Comparison of ENCODE assay signal across 12 mouse cellular contexts in genomic region chr4:82330095-82330494, GRCm38 (mm10).
"Had no signal": no experiment of that assay in that cellular context is flagged by ENCODE, and none has a peak within 500 bp of the region (broad histone marks: within the 10 kb centered on the region; RNA-seq: fewer than 3 reads in every experiment).

No protein-coding gene starts in this region.

- H3K9ac ChIP-seq: liver, embryonic 15.5 days; midbrain, embryonic 15.5 days had no signal

- H3K9me3 ChIP-seq: limb, embryonic 10.5 days; liver, embryonic 15.5 days; midbrain, embryonic 15.5 days had no signal

- H3K4me1 ChIP-seq: limb, embryonic 10.5 days; liver, embryonic 15.5 days; midbrain, embryonic 15.5 days had no signal

- H3K4me3 ChIP-seq: limb, embryonic 10.5 days; liver, embryonic 15.5 days; midbrain, embryonic 15.5 days had no signal

- DNase-seq: kidney, adult 8-10 months; kidney, postnatal 25 days; layer of hippocampus, adult 9-11 months; lung, adult 2 months; lung, postnatal 14 days; right cerebral cortex, postnatal 14 days; thymus, postnatal 4 days had no signal

- H3K27ac ChIP-seq: limb, embryonic 10.5 days; liver, embryonic 15.5 days; midbrain, embryonic 15.5 days had no signal

- H3K27me3 ChIP-seq: liver, embryonic 15.5 days; midbrain, embryonic 15.5 days had no signal

- H3K4me2 ChIP-seq: liver, embryonic 11.5 days; liver, embryonic 15.5 days; midbrain, embryonic 15.5 days had no signal

- H3K36me3 ChIP-seq: liver, embryonic 15.5 days; midbrain, embryonic 15.5 days had no signal

- ATAC-seq: intestine, postnatal 0 days; midbrain, embryonic 15.5 days had no signal
